Mouse (Mus musculus) cerebellum, adult 11-12 months (tissue): Measurements from ENCODE around the gene Glt1d1.
A peak's percentile ranks its signal among the peaks of the same experiment; 100 is the strongest.

Experiments used
- DNase-seq: peaks from one replicate; pipeline ENCODE4 v3.0.0; 2022

The Glt1d1 gene

DNA sequence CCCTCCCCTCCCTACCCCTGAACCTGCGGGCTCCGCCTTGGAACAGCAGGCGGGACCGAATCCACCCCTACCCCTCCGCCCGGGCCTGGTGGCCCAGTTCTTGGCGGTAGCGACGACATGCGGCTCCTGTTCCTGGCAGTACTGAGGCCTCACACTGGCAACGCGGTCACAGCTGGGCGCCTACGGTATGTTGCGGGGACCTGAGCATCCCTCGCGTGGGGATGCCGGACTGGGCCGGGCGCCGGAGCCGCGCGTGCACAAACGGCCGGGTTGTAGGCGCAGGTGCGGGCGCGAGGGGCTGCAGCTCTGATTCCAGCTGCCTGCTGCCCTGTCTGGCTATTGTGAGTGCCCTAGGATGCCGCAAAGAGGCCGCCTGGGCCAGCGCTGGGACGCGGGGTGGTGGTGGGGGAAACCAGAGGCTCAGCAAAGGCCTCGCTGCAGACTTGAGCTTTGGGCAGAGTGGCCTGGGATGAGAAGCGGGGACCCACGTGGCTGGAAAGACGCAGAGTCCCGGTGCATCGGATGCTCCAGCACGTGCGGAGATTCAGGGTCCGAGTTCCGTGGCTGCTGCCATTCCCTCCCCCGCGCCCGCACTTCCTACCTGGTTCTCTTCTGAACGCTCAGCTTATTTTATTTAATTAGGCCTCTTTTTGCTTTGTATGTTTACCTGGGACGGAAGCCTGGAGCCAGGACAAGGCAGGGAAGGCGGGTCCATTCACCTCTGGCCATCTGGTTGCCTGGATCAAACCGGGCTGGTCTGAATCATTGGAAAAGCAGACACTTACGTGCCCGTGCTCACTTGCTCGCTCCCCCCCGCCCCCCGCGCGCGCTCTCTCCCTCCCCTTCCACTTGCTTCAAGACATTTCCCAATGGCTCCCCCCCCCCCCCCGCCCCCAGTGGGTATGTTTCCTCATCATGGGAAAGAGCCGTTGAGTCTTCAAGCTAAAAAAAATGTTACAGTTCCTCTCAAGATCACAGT, at the start of gene Glt1d1, which contains the start of gene Slc15a4:
Glt1d1 (plus strand) TSS at position 96 of the 979 bp plus-strand sequence.
Slc15a4 (minus strand) TSS at position 731 of the 979 bp plus-strand sequence.
- peak; percentile 65 for DNase-seq

DNA sequence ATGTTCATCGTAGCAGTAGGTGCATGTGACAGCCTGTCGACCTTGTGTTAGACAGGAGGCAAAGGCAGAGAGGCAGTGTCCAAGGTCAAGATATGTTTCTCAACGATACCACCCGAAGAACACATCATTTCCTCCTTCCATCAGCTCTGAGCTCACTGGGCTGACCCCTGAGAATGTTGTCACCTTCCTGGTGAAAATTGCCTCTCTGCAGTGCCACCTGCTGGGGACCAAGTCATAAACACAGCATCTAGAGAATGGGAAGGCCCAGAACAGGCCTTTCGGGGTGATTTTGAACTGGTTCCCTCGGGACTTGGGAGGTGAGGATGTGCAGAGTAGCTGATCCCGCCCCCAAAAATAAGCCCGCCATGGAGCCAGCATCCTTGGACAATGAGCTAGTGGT, 48.4 kb upstream of the Glt1d1 start:
- no peak for DNase-seq

DNA sequence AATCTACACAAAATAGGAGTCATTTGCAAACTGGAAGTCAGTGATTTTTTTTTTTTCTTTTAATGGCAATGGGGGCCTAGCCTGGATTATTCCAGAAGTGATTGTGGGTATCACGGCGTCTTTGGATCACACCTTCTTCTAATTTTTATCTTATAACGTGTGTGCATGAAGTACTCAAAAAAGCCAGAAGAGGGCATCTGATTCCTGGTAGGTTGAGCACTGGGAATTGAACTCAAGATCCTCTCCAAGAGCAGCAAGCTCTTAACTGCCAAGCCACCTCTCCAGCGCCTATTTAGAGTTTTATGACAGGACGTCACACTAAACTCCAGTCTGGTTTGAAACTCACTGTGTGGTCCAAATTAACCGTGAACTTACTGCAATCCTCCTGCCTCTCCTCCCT, 44.2 kb upstream of the Glt1d1 start:
- no peak for DNase-seq

DNA sequence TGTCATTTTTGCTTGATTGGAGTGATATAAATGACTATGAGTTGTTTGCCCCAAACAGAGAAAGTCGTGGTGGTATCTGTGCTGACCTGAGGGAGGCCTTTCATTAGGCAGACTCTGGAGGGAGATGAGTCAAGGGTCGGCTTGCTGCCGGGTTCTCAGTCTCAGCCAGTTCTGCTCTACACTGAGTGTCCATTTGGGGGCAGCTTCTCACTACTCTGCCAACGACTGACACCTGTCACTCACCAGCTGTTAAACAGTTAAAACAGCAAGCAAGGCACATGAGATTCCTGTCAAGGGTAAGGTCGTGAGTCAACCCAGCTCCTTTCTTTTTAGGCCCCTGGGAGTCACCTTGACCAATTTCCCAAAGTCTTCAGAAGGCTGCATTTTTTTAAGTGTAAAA, 39.7 kb upstream of the Glt1d1 start:
- DNase-seq: no peak

DNA sequence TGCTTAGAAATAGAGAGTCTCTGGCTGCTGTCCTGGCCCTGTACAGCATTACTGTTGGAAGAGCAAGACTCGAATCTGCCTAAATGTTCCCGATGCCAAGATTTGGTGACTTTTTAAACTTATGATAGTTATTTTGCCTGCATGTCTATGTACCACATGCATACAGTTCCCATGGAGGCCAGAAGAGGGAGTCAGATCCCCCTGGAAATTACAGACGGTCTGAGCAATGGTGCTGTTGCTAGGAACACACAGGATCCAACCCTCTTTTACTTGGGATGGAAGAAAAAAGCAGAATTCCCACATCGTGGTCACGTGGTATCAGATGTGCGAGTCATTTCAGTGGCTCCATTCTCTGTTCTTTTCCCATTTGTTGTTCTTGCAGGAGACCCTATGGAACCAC, 39.2 kb upstream of the Glt1d1 start:
- no peak for DNase-seq

DNA sequence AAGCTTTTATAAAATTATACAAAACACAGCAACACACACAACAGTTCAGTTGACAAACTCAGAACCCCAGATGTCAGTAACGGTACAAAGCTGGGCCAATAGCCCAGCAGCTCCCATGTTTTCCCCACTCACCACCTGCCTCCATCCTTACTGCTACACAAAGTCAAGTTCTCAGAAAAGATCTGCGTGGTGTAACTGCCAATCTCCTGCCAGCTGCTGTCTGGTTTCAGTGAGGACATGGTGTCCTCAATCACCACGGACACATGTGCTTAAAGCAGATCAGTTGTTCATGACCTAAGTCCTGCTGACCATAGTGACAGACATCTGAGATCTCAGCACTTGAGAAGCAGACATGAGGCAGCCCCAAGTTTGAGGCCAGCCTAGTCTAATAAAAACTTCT, 36.4 kb upstream of the Glt1d1 start:
- no peak for DNase-seq

DNA sequence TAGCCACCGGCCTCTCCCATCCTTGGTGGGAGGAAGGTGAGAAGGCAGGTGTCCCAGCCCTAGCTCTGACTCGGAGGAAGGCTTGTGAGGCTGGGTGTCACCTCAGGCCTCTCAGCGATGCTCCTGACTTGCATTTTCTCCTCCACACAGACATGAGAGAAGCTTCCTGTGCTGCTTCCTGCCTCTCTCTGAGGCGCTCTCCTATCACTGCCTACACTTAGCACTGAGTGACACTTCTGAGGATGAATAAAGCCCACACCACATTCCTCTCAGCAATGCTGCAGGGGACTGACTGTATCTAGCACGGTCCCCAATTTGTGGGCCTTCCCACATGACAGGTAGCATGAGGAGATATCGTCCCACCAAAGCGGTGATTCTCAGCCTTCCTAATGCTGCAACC, 35.2 kb upstream of the Glt1d1 start:
- no peak for DNase-seq

DNA sequence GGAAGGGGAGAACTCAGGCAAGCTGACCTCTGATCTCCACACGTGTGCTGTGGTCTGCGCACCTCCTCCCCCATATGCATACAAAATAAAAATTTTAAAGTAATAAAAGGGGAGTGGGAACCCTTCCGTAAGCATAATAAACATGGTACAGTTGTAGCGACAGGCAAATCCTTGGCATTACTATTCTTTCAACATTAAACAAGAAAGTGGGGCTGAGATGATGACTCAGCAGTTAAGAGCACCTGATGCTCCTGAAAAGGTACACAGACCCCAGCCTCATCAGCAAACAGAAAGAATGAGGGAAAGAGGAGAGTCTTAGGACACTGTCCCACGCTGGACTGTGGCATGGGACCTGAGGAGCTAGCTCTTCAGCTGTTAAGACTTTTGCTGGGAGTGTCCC, 29.1 kb upstream of the Glt1d1 start:
- DNase-seq: no peak

DNA sequence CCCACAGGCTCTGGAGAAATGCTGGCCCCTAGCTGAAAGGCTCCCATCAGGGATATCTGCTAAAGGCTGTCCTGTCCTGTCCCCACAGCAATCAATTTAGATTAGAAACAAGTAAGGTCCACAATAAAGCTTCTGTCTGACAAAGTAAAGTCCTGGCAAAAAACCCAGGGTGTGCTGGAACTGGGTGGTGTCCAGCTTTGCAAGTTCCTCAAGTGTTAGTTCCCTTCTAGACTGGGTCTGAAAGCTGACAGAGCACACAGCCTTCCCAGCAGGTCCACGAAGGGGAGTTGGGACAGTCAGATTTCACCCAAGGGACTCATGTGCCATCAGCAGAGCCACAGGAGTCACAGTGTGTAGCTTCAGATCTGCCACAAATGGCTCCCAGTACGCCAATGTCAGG, 24.6 kb upstream of the Glt1d1 start:
- DNase-seq: no peak

DNA sequence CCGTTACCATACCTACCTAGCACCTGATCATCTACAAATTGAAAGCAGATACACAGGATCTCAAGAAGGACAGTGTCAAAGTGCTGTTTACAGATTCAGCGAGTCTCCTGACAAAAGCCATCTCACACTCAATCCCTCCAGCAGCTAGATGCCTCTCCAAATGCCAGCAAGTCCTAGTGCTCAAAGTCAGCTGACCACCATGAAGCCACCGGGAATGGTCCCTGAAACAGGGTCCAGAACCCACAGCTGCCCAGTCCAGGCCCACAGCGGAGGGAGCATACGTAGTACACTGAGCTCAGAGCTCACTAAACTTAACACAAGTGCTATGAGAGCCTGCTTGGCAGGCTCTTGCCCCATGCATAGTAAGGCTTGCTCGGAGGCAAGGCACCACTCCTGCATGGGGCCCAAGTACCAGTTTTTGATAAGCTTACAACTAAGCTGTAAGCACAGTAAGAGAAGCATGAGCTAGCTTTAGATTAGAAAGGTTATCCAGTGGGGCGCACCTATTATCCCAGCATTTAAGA, 22.8 kb upstream of the Glt1d1 start:
- DNase-seq: no peak

DNA sequence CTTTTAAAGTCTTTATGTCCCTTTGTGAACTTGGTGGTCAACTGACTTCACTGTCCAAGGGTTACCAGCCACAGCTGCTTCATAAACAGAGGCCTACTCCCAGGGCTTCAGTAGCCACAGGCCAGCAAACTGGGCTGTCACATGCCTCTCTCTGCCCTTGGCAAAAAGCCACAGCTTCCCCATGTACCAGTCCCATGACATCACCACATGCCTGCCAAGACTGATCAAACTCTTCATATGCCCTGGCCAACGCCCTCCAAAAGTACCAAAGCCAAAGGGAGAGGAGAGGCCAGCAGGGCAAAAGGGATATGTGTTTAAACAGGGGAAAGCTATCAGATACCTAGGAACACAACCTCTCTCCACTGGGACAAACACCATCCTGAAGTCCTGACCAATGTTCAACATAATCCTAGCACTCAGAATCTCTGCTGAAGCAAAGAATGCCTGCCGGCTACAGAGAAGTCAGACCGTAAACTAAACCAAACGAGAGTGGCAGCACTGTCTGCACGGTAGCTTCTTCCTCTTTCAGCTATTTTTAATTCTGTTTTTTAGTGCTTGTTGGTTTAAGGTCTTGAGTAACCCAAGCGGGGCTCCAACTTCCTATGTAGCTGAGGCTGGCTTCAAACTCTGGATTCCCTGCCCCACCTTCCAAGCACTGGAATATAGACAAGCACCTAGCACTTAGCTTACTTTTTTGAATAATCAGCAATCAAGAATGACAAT, 21.1 kb upstream of the Glt1d1 start:
- DNase-seq: peak; percentile 61

DNA sequence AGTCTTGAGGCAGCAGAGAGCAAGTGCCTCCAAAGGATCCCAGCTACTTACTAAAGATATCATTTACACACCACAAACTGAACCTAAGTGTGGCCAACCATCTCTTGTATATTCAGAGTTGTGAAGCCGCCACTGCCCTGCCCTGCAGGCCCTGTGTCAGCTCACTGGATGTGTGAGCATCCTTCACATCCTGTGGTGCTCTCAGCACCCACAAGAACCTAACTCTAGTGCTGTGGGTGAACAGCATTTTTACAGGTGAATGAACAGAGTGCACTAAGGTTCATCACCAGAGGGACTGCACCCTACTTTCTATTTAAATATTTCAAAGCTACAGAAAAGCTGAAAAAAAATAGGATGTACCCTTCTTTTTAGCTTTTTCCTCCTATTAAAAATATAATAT, 20.2 kb upstream of the Glt1d1 start:
- no peak for DNase-seq

DNA sequence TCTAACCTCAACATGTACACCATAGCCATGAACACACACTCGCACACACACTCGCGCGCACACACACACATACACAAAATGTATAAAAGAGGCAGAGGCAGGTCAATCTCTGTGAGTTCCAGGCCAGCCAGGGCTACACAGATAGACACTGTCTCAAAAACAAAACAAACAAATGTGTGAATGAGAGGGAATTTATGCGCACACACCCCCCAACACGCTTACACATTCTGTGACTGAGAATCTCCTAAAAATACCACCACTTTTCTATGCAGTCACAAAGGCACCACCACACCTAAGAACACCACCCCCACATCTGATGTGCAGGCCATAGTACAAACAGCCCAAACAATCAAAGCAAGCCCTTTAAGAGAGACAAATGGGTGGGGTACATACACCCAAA, 19.7 kb upstream of the Glt1d1 start:
- no peak for DNase-seq

DNA sequence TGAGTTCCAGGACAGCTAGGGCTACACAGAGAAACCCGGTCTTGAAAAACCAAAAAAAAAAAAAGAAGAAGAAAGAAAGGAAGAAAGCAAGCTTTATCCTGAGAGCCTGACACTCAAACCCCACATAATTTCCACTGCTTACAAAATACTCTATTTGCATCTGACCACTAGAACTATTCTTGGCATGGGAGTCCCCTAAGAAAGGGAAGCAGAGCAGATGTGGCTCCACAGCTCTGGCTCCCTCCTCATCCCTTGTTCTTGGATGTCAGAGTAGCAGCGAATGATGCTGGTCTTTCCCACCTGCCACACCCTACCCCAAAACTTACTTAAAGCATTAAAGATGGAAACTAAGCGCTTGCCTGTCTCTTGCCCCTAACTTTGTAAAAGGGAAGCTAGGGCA, 16.6 kb upstream of the Glt1d1 start:
- DNase-seq: no peak

DNA sequence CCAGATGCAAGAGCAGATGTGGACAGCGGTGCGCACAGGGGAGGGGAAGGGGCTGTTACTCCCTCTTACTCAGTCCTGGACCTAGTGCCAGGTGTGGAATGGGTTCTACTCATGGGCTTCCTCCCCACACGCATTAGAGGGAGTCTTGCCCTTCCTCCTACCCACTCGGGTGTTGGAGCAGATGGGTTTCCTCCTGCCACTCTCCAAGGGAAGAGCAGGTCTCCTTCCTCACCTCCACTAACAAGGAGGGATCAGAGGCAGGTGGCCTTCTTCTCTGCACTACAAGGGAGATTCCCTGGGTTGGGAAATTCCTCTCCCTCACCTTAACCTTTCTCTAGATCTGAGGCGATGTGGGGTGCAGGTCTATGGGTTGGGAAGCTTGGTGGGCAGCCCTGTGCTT, 15.9 kb upstream of the Glt1d1 start:
- DNase-seq: peak; percentile 30

DNA sequence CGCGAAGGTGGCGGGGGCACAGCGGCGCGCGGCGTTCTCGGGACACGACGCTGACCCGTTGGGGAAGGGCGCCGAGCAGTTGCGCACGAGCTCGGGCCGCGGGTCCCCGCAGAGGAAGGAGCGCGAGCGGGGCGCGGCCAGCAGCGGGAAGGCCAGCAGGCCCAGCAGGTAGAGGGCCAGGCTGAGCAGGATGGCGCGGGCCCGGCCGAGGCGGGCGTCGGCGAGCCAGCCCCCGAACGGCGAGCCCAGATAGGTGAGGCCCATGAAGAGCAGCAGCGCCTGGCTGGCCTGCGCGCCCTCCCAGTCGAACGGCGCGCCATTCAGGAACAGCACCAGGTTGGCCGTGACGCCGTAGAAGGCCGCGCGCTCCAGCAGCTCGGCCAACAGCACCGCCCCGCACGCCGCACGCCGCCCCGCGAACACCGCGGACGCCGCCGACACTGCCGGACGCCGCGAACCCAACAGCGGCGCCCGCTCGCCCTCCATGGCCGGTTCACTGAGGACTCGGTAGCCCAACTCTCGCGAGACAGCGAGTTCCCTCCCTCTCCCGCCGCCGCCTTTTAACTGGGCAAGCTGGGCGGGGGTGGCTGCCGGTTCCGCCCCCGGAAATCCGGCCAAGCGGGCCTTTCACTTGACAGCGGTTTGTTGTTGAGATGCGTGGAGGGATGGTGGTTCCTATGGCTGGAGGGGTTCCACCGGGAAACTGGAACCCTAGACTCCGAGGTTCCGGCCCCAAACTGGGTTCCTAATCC, 15.0 kb upstream of the Glt1d1 start:
- DNase-seq: peak; percentile 98

DNA sequence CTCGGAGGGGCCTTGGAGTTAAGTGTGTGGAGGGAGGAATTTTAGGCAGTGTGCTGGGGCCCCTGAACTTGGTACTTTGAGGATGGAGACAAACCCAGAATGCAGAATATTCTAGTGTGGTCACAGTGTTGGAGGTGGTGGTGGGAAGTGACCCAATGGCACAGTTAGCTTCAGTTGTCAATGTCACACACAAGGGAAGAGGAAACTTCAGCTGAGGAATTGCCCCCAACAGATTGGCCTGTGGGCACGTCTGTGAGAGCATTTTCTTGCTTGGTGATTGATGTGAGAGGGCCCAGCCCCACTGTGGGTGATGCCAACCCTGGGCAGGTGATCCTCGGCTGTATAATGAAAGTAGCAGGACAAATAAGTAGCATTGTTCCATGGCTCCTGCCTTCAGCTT, 13.2 kb upstream of the Glt1d1 start:
- DNase-seq: no peak

DNA sequence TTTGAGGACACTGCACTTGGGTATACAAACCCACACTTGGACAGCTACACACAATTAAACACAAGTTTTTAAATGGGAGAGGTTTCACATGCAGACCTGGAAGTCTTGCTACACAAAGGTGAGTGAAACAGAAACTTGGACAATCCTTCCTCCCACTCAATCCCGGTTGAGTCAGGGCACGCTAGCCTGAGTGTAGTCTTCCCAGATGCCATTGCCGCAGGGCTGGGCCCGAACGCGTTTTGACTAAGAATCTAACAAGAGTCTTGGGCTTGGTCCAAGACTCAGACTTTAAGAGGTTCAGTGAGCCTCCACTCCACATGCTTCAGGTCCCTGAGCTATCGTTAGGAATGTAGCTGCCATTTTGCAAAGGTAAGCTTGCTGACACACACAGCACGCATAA, 11.7 kb upstream of the Glt1d1 start:
- DNase-seq: no peak

DNA sequence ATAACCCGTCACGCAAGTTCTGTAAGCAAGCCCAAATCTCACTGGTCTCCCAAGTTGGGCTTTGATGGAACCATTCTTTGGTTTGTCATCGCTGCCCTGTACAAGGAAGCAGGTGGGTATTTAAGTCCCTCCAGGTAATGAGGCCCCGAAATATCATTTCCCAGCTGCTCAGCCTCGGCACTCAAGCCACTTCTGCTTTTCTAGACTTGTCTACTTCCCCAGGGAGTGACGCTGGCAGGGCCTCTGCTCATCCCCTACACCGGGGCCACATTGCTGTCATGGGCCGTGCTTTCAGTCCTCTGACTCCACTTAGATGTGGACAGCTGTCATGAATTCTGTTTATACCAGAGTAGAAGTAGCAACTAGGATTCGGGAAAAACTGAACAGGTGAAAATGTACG, 11.0 kb upstream of the Glt1d1 start:
- no peak for DNase-seq

DNA sequence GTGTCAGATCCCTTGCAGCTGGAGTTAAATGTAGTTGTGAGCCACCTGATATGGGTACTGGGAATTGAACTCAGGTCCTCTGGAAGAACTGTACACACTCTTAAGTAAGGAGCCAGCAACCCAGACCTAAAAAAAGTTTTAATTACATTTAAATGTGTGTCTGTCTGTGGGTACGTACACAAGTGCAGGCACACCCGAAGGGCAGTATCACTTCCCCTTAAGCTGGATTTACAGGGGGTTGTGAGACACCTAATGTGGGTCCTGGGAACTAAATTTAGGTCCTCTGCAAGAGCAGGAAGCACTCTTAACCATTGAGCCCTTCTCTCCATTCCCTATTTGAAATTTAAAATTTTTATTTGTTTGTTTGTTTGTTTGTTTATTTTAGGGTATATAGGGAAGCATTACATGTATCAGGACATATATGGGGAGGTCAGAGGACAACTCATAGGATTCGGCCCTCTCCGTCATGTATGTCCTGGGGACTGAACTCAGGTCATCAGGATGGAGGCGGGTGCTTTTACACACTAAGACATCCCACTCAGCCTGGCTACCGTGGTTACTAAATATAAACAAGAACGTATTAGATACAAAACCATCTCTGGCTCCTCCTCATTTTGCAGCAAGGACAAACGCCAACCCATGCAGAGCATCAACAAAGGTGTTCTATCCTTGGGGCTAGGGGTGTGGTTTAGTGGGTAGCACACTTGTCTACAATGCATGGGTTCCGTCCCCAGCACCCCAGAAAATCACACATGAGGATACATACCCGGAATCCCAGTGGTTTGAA, 7.4 kb upstream of the Glt1d1 start:
- no peak for DNase-seq

DNA sequence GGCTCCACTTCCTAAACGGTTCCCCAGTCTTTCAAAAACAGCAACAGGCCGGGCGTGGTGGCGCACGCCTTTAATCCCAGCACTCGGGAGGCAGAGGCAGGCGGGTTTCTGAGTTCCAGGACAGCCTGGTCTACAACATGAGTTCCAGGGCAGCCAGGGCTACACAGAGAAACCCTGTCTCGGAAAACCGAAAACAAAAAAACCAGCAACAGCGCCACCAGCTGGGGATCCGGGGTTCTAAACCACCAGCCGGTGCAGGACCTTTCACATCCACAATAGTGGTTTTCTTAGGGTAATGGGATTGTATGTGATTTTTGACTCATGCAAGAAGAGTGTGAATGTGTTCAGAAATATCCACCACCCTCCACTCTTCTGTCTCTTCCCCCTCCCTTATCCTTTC, 4.8 kb upstream of the Glt1d1 start:
- no peak for DNase-seq

DNA sequence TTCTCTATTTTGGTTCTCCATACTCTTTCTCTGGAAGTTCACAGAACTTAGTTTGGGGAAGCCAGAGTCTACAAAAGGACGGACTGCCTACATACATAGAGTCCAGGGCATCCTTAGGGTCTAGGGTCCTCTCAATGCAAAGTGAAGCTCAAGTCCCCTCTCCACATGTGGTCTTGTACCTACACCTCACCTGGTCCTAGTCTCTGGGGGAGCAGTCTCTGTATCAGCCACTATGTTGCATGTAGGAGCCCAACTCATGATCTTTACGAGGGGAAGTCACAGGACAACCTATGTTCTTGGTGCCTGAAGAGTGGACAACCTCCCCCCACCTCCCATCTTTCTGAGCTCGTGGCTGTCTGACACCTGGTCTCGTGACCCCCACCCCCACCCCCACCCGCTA, 391 bp upstream of the Glt1d1 start:
- DNase-seq: no peak
